In genomic region chr7:16781816-16782554, GRCm38 (mm10) we compare ENCODE assay signal across 8 mouse cellular contexts. TPM values are rescaled to one million over a fixed set of nuclear protein-coding genes. Genes with fewer than 3 reads are reported as not detected.
DNase-seq lines count a peak whose midpoint lies in the region; ATAC-seq and TF ChIP-seq lines count a peak whose summit lies in the region.

No protein-coding gene starts in this region.

- peak overlapping the region; percentile 99 for H3K4me2 ChIP-seq in hindbrain, postnatal 0 days (ENCODE audit: low read depth, low read length)
- peak overlapping the region; percentile 84 for H3K4me2 ChIP-seq in liver, embryonic 15.5 days
- peak overlapping the region; percentile 100 for H3K4me2 ChIP-seq in neural tube, embryonic 12.5 days (replicated peaks)

- DNase-seq in cerebellum, postnatal 25 days = peak; percentile 23 to 24
- DNase-seq in cerebellum, adult 9-11 months = no peak
- peak; percentile 31 for DNase-seq in G1E (ENCODE audit: low spot score)
- peak; percentile 28 for DNase-seq in hindbrain, postnatal 0 days (ENCODE audit: low spot score)

- no peak; the same call in none of the 2 replicates for TF ChIP-seq POLR2A in embryonic fibroblast, embryonic 13.5 days (IDR thresholded peaks at IDR 0.05; ENCODE audit: low read depth, low read length)

- ATAC-seq in G1E (ENCODE audit: extremely low read depth, insufficient number of reproducible peaks, low FRiP score, poor library complexity, severe bottlenecking) = no peak
- ATAC-seq in hindbrain, postnatal 0 days = peak; percentile 41; the same call in 1 of the 2 replicates
- ATAC-seq in liver, embryonic 15.5 days (ENCODE audit: insufficient read depth) = no peak
- peak; percentile 48 for ATAC-seq in neural tube, embryonic 12.5 days (ENCODE audit: low FRiP score, low read depth)
- ATAC-seq in megakaryocyte-erythroid progenitor cell, adult 5-6 weeks (replicated peaks; ENCODE audit: low FRiP score, low TSS enrichment, poor library complexity, severe bottlenecking) = no peak

- WGBS in hindbrain, postnatal 0 days = under 1% methylated on average over 60 of the region's 60 CpGs
- WGBS in liver, embryonic 15.5 days (ENCODE audit: insufficient replicate concordance) = under 1% methylated on average over 60 of the region's 60 CpGs
- WGBS in neural tube, embryonic 12.5 days = under 1% methylated on average over 59 of the region's 60 CpGs

- H3K27ac ChIP-seq in embryonic fibroblast, embryonic 13.5 days (ENCODE audit: insufficient read depth, low read length) = no peak overlapping the region
- 0 out of 2 replicates have a peak overlapping the region, but pooled peaks have one; percentile 4 for H3K27ac ChIP-seq in hindbrain, postnatal 0 days
- peak overlapping the region; percentile 98 for H3K27ac ChIP-seq in liver, embryonic 15.5 days (replicated peaks)
- H3K27ac ChIP-seq in neural tube, embryonic 12.5 days = no peak overlapping the region

- H3K4me3 ChIP-seq in G1E (ENCODE audit: low read depth, low read length) = peak overlapping the region; percentile 94
- H3K4me3 ChIP-seq in embryonic fibroblast, embryonic 13.5 days (ENCODE audit: insufficient read depth, low read length) = peak overlapping the region; percentile 70
- H3K4me3 ChIP-seq in hindbrain, postnatal 0 days (ENCODE audit: low read length) = peak overlapping the region; percentile 54
- peak overlapping the region; percentile 98 for H3K4me3 ChIP-seq in liver, embryonic 15.5 days (replicated peaks)
- peak overlapping the region; percentile 63 for H3K4me3 ChIP-seq in neural tube, embryonic 12.5 days

- TF ChIP-seq CTCF in G1E (IDR thresholded peaks at IDR 0.05; ENCODE audit: low read depth, low read length) = no peak
- TF ChIP-seq CTCF in embryonic fibroblast, embryonic 13.5 days (IDR thresholded peaks at IDR 0.05; ENCODE audit: borderline replicate concordance, insufficient read depth, low read length) = no peak
- TF ChIP-seq CTCF in hindbrain, postnatal 0 days (IDR thresholded peaks at IDR 0.05; ENCODE audit: low read depth) = no peak

- H3K4me1 ChIP-seq in G1E (ENCODE audit: insufficient read depth, low read depth, low read length) = peaks cover 59% of the 10 kb centered on the region
- no peaks in the 10 kb centered on the region for H3K4me1 ChIP-seq in embryonic fibroblast, embryonic 13.5 days (ENCODE audit: control insufficient read depth, insufficient read depth, low read length)
- H3K4me1 ChIP-seq in hindbrain, postnatal 0 days (ENCODE audit: insufficient read depth, low read length) = no peaks in the 10 kb centered on the region
- peaks cover 55% of the 10 kb centered on the region for H3K4me1 ChIP-seq in liver, embryonic 15.5 days (replicated peaks)
- H3K4me1 ChIP-seq in neural tube, embryonic 12.5 days = peaks cover 25% of the 10 kb centered on the region

- peaks cover 35% of the 10 kb centered on the region for H3K36me3 ChIP-seq in G1E (replicated peaks)
- H3K36me3 ChIP-seq in hindbrain, postnatal 0 days (ENCODE audit: insufficient read depth, low read length) = no peaks in the 10 kb centered on the region
- peaks cover 31% of the 10 kb centered on the region for H3K36me3 ChIP-seq in liver, embryonic 15.5 days (replicated peaks)
- no peaks in the 10 kb centered on the region for H3K36me3 ChIP-seq in neural tube, embryonic 12.5 days

- H3K9ac ChIP-seq in hindbrain, postnatal 0 days (replicated peaks; ENCODE audit: low read length) = peak overlapping the region; percentile 44
- H3K9ac ChIP-seq in liver, embryonic 15.5 days = peak overlapping the region; percentile 98
- peak overlapping the region; percentile 68 for H3K9ac ChIP-seq in neural tube, embryonic 12.5 days

- H3K27me3 ChIP-seq in G1E (ENCODE audit: insufficient read depth, low read length) = peaks cover 4% of the 10 kb centered on the region; the same call in 1 of the 2 replicates
- no peaks in the 10 kb centered on the region for H3K27me3 ChIP-seq in hindbrain, postnatal 0 days (ENCODE audit: insufficient read depth, low read length)
- H3K27me3 ChIP-seq in liver, embryonic 15.5 days = no peaks in the 10 kb centered on the region
- peaks cover 7% of the 10 kb centered on the region; the same call in 1 of the 2 replicates for H3K27me3 ChIP-seq in neural tube, embryonic 12.5 days (replicated peaks)

- no peaks in the 10 kb centered on the region; the same call in 1 of the 2 replicates for H3K9me3 ChIP-seq in G1E (replicated peaks)
- H3K9me3 ChIP-seq in hindbrain, postnatal 0 days (ENCODE audit: low read length) = no peaks in the 10 kb centered on the region
- H3K9me3 ChIP-seq in liver, embryonic 15.5 days (replicated peaks) = no peaks in the 10 kb centered on the region
- H3K9me3 ChIP-seq in neural tube, embryonic 12.5 days = no peaks in the 10 kb centered on the region

RNA-seq across cellular contexts. Expression of gene Slc1a5, which starts 0.8 kb away (rescaled TPM):
- 18.8 and 61.2 TPM in 2 replicates for total RNA-seq in G1E (2014; fragmentation: Nextera tagmentation)
- 5.9 and 7.1 TPM in 2 replicates for total RNA-seq in G1E (2017)
- 13.9 and 14.7 TPM in 2 replicates for polyA plus RNA-seq in G1E (2012)
- polyA plus RNA-seq in embryonic fibroblast, embryonic 13.5 days (2011; ENCODE audit: insufficient read length, low read depth, missing spikeins) = 47.9 and 74.5 TPM in 2 replicates
- 18.1 and 19.2 TPM in 2 replicates for total RNA-seq in hindbrain, postnatal 0 days (2014; rRNA removed)
- polyA plus RNA-seq in hindbrain, postnatal 0 days (2015; fragmentation: Nextera tagmentation; extraction: Ambion mirVana) = 9.5 and 9.7 TPM in 2 replicates
- 120 and 144 TPM in 2 replicates for polyA plus RNA-seq in liver, embryonic 15.5 days (2015; fragmentation: Nextera tagmentation; extraction: Ambion mirVana)
- polyA plus RNA-seq in neural tube, embryonic 12.5 days (2016; fragmentation: Nextera tagmentation; extraction: Ambion mirVana) = 17.8 and 18.9 TPM in 2 replicates
- 102 and 107 TPM in 2 replicates for total RNA-seq in megakaryocyte-erythroid progenitor cell, adult 5-6 weeks (2014; fragmentation: Nextera tagmentation)
- 31.8 and 36.1 TPM in 2 replicates for total RNA-seq in megakaryocyte-erythroid progenitor cell, adult 5-6 weeks (2017)

RNA-seq across cellular contexts. Expression of gene Strn4, which starts 33.7 kb away (rescaled TPM):
- total RNA-seq in G1E (2014; fragmentation: Nextera tagmentation) = 40.3 and 67.7 TPM in 2 replicates
- total RNA-seq in G1E (2017) = 33.8 and 38.9 TPM in 2 replicates
- polyA plus RNA-seq in G1E (2012) = 62.4 and 64.4 TPM in 2 replicates
- polyA plus RNA-seq in embryonic fibroblast, embryonic 13.5 days (2011; ENCODE audit: insufficient read length, low read depth, missing spikeins) = 58.4 and 67.1 TPM in 2 replicates
- 234 and 248 TPM in 2 replicates for total RNA-seq in hindbrain, postnatal 0 days (2014; rRNA removed)
- 128 and 141 TPM in 2 replicates for polyA plus RNA-seq in hindbrain, postnatal 0 days (2015; fragmentation: Nextera tagmentation; extraction: Ambion mirVana)
- polyA plus RNA-seq in liver, embryonic 15.5 days (2015; fragmentation: Nextera tagmentation; extraction: Ambion mirVana) = 30.9 and 37.8 TPM in 2 replicates
- polyA plus RNA-seq in neural tube, embryonic 12.5 days (2016; fragmentation: Nextera tagmentation; extraction: Ambion mirVana) = 170 and 172 TPM in 2 replicates
- 62.0 and 66.6 TPM in 2 replicates for total RNA-seq in megakaryocyte-erythroid progenitor cell, adult 5-6 weeks (2014; fragmentation: Nextera tagmentation)
- 63.9 and 71.1 TPM in 2 replicates for total RNA-seq in megakaryocyte-erythroid progenitor cell, adult 5-6 weeks (2017)

RNA-seq across cellular contexts. Expression of gene Fkrp, which starts 34.5 kb away (rescaled TPM):
- 12.3 and 18.0 TPM in 2 replicates for total RNA-seq in G1E (2014; fragmentation: Nextera tagmentation)
- total RNA-seq in G1E (2017) = 10.5 and 11.3 TPM in 2 replicates
- 30.6 and 32.9 TPM in 2 replicates for polyA plus RNA-seq in G1E (2012)
- polyA plus RNA-seq in embryonic fibroblast, embryonic 13.5 days (2011; ENCODE audit: insufficient read length, low read depth, missing spikeins) = 21.0 and 25.2 TPM in 2 replicates
- 63.1 and 73.8 TPM in 2 replicates for total RNA-seq in hindbrain, postnatal 0 days (2014; rRNA removed)
- 45.2 and 45.4 TPM in 2 replicates for polyA plus RNA-seq in hindbrain, postnatal 0 days (2015; fragmentation: Nextera tagmentation; extraction: Ambion mirVana)
- polyA plus RNA-seq in liver, embryonic 15.5 days (2015; fragmentation: Nextera tagmentation; extraction: Ambion mirVana) = 8.2 and 9.0 TPM in 2 replicates
- 35.7 and 36.2 TPM in 2 replicates for polyA plus RNA-seq in neural tube, embryonic 12.5 days (2016; fragmentation: Nextera tagmentation; extraction: Ambion mirVana)
- 14.4 and 21.5 TPM in 2 replicates for total RNA-seq in megakaryocyte-erythroid progenitor cell, adult 5-6 weeks (2014; fragmentation: Nextera tagmentation)
- total RNA-seq in megakaryocyte-erythroid progenitor cell, adult 5-6 weeks (2017) = 8.9 and 15.8 TPM in 2 replicates

RNA-seq across cellular contexts. Expression of gene Ap2s1, which starts 43.8 kb away (rescaled TPM):
- total RNA-seq in G1E (2014; fragmentation: Nextera tagmentation) = 67.8 and 71.1 TPM in 2 replicates
- total RNA-seq in G1E (2017) = 97.6 and 127 TPM in 2 replicates
- 373 and 405 TPM in 2 replicates for polyA plus RNA-seq in G1E (2012)
- 118 and 124 TPM in 2 replicates for polyA plus RNA-seq in embryonic fibroblast, embryonic 13.5 days (2011; ENCODE audit: insufficient read length, low read depth, missing spikeins)
- total RNA-seq in hindbrain, postnatal 0 days (2014; rRNA removed) = 556 and 619 TPM in 2 replicates
- polyA plus RNA-seq in hindbrain, postnatal 0 days (2015; fragmentation: Nextera tagmentation; extraction: Ambion mirVana) = 501 and 524 TPM in 2 replicates
- 162 and 176 TPM in 2 replicates for polyA plus RNA-seq in liver, embryonic 15.5 days (2015; fragmentation: Nextera tagmentation; extraction: Ambion mirVana)
- 286 and 298 TPM in 2 replicates for polyA plus RNA-seq in neural tube, embryonic 12.5 days (2016; fragmentation: Nextera tagmentation; extraction: Ambion mirVana)
- total RNA-seq in megakaryocyte-erythroid progenitor cell, adult 5-6 weeks (2014; fragmentation: Nextera tagmentation) = 138 and 161 TPM in 2 replicates
- 55.7 and 62.9 TPM in 2 replicates for total RNA-seq in megakaryocyte-erythroid progenitor cell, adult 5-6 weeks (2017)

Comparison
In these comparisons a context has a peak if more than half of its experiments do, and no peak if none do; other contexts are left out.
1. ATAC-seq: peak in hindbrain, postnatal 0 days (single experiment) and neural tube, embryonic 12.5 days (single experiment); none in G1E (single experiment), liver, embryonic 15.5 days (single experiment) and megakaryocyte-erythroid progenitor cell, adult 5-6 weeks (single experiment).
2. H3K27ac ChIP-seq: peak in hindbrain, postnatal 0 days (single experiment) and liver, embryonic 15.5 days (single experiment); none in embryonic fibroblast, embryonic 13.5 days (single experiment) and neural tube, embryonic 12.5 days (single experiment).
3. H3K9ac ChIP-seq: peak in every context shown above with its lines; median percentile 98 in liver, embryonic 15.5 days; 68 in neural tube, embryonic 12.5 days; 44 in hindbrain, postnatal 0 days.
4. Peak in every context shown above with its lines, with median percentiles within 50 percentile points of each other: H3K4me3 ChIP-seq and H3K4me2 ChIP-seq.